Mouse (Mus musculus): ENCODE measurements around the gene Dnah9. TPM values are rescaled to one million over a fixed set of nuclear protein-coding genes. Genes with fewer than 3 reads are reported as not detected.

The Dnah9 gene
- polyA plus RNA-seq, 1 experiment, result 0.06 TPM

DNA sequence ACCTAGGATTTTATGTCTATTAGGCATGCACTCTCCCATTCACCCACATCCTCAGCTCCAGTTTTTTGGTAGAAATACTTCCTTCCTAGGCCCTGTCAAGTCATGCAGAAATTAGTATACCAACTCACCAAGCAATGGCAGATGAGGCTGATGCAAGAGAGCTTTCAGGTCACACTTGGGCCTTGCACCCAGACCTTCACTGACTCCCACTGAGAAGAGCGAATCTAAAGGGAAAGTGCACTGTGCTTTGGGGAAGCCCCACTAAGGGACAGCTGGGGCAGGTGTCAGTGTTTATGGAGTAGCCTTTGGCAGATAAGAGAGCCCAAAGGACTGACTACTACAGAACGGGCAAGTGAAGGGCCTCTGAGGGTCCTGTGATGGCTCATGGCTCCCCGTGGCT is 117.1 kb downstream of the Dnah9 start:
- TF ChIP-seq CTCF (IDR thresholded peaks at IDR 0.05; ENCODE audit: extremely low read depth, insufficient read depth, insufficient read length, insufficient replicate concordance) (no peak), POLR2A (IDR thresholded peaks at IDR 0.05; ENCODE audit: low read depth, low read length) (no peak)
- DNase-seq (ENCODE audit: low read depth in 1 of 2, low spot score in 2 of 2), result no peak
- 84% methylated on average over 3 of the region's 3 CpGs for WGBS
- H3K27me3 ChIP-seq (ENCODE audit: control insufficient read depth, insufficient read depth, low read length), result no peaks in the 10 kb centered on the region
- no peaks in the 10 kb centered on the region for H3K4me1 ChIP-seq (ENCODE audit: control insufficient read depth, insufficient read depth, insufficient read length)
- H3K4me3 ChIP-seq (ENCODE audit: extremely low read depth, insufficient read depth, insufficient read length), result no peak overlapping the region
- no peaks in the 10 kb centered on the region for H3K36me3 ChIP-seq (ENCODE audit: control insufficient read depth, insufficient read depth, low read length)
- no peak overlapping the region for H3K27ac ChIP-seq (ENCODE audit: insufficient read depth, low read length)

DNA sequence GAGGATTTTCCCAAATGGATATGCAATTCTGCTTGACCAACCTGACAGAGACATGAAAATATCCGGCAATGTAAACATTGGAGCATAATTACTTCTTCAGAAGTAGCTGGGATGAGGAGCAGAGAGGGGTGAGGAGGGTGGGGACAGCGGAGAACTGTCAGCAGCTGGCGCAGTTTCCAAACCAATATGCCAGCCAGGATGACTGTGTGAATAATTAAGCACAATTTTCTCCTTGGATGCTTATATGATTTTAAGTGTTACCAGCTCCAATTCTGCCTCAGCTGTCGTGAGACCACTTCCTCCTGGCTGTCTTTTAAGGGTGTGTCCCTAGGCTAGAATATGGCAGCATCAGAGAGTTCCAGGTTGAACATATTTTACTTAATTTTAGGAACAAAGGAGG is 119.2 kb downstream of the Dnah9 start:
- Histone ChIP-seq H3K36me3 (ENCODE audit: control insufficient read depth, insufficient read depth, low read length) (no peaks in the 10 kb centered on the region), H3K4me3 (ENCODE audit: extremely low read depth, insufficient read depth, insufficient read length) (no peak overlapping the region), H3K4me1 (ENCODE audit: control insufficient read depth, insufficient read depth, insufficient read length) (no peaks in the 10 kb centered on the region), H3K27ac (ENCODE audit: insufficient read depth, low read length) (no peak overlapping the region), H3K27me3 (ENCODE audit: control insufficient read depth, insufficient read depth, low read length) (no peaks in the 10 kb centered on the region)
- WGBS, result 70% methylated on average over 4 of the region's 4 CpGs
- TF ChIP-seq CTCF (IDR thresholded peaks at IDR 0.05; ENCODE audit: extremely low read depth, insufficient read depth, insufficient read length, insufficient replicate concordance), result no peak
- no peak for TF ChIP-seq POLR2A (IDR thresholded peaks at IDR 0.05; ENCODE audit: low read depth, low read length)
- no peak for DNase-seq (ENCODE audit: low read depth in 1 of 2, low spot score in 2 of 2)

DNA sequence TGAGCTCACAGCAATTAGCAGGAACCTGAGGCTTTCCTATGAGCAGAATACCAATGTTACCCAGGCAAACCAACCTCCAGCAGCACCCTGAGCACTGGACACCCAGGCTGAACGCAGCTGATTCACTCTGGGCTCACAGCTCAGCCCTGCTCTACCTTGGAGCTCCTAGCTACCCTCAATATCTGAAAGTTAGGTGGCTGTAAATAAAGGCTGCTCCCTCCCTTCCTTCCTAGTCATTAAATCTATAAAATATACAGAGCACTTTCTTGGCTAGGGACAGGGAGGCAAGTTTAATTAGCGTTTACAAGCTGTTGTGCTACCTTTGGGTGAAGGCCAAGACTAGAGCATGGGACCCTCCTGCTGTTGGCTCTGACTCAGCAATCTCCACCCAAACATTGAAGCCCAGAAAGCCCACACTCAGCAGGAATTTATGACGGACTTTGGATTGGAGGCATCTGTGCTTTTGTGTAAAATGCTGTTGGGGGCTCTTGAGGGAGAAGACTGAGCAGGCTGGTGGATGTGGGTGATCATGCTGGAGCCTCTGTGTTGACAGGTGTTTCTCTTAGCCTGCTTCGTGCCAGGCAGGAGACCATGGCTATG is 121.7 kb downstream of the Dnah9 start:
- no peak for TF ChIP-seq POLR2A (IDR thresholded peaks at IDR 0.05; ENCODE audit: low read depth, low read length)
- TF ChIP-seq CTCF (IDR thresholded peaks at IDR 0.05; ENCODE audit: extremely low read depth, insufficient read depth, insufficient read length, insufficient replicate concordance), result no peak
- no peaks in the 10 kb centered on the region for H3K27me3 ChIP-seq (ENCODE audit: control insufficient read depth, insufficient read depth, low read length)
- H3K4me3 ChIP-seq (ENCODE audit: extremely low read depth, insufficient read depth, insufficient read length), result no peak overlapping the region
- H3K4me1 ChIP-seq (ENCODE audit: control insufficient read depth, insufficient read depth, insufficient read length), result no peaks in the 10 kb centered on the region
- H3K27ac ChIP-seq (ENCODE audit: insufficient read depth, low read length), result no peak overlapping the region
- whole genome bisulfite sequencing, result 70% methylated on average over 4 of the region's 4 CpGs
- no peak for DNase-seq (ENCODE audit: low read depth in 1 of 2, low spot score in 2 of 2)
- H3K36me3 ChIP-seq (ENCODE audit: control insufficient read depth, insufficient read depth, low read length), result no peaks in the 10 kb centered on the region

DNA sequence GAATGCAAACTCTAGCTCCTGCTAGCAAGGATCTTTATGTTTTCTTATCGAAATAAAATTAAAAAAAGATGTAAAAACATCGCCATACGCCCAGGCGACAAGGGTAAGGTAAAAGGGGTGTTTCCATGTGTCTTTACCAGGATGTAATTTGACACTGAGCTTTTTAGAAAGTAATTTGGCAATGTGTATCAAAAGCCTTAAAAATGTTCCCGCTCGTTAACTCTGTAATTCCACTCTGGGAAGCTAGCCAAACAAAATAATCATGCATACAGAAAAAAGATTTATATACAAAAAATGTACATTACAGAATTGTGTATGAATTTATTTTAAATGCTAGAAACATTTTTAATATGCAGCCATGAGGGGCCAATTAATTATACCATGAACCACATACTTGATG is 124.7 kb downstream of the Dnah9 start:
- H3K27ac ChIP-seq (ENCODE audit: insufficient read depth, low read length), result no peak overlapping the region
- 82% methylated on average over 6 of the region's 6 CpGs for WGBS
- H3K4me3 ChIP-seq (ENCODE audit: extremely low read depth, insufficient read depth, insufficient read length), result no peak overlapping the region
- H3K36me3 ChIP-seq (ENCODE audit: control insufficient read depth, insufficient read depth, low read length), result no peaks in the 10 kb centered on the region
- no peak for DNase-seq (ENCODE audit: low read depth in 1 of 2, low spot score in 2 of 2)
- H3K27me3 ChIP-seq (ENCODE audit: control insufficient read depth, insufficient read depth, low read length), result no peaks in the 10 kb centered on the region
- no peaks in the 10 kb centered on the region for H3K4me1 ChIP-seq (ENCODE audit: control insufficient read depth, insufficient read depth, insufficient read length)
- no peak for TF ChIP-seq CTCF (IDR thresholded peaks at IDR 0.05; ENCODE audit: extremely low read depth, insufficient read depth, insufficient read length, insufficient replicate concordance)
- TF ChIP-seq POLR2A (IDR thresholded peaks at IDR 0.05; ENCODE audit: low read depth, low read length), result no peak

DNA sequence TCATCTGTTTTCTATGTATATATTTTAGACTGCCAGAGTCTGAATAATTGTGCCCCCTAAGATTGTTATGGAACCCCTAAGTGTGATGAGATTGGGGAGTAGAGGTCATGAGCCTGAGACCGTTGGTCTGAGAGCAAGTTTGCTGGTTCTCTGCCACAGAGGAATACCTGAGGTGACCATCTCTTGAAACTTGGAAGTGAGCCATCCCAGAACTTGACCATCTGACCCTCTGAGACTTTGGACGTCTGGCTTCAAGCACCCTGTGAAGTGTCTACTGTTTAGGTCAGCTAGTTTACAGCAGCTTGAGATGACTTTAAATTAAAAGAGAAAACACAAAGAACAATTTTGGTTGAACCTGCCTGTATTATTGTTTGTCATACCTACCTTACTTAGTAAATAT is 125.8 kb downstream of the Dnah9 start:
- 82% methylated on average over 2 of the region's 2 CpGs for WGBS
- no peak for DNase-seq (ENCODE audit: low read depth in 1 of 2, low spot score in 2 of 2)
- Histone ChIP-seq H3K27me3 (ENCODE audit: control insufficient read depth, insufficient read depth, low read length) (no peaks in the 10 kb centered on the region), H3K27ac (ENCODE audit: insufficient read depth, low read length) (no peak overlapping the region), H3K4me1 (ENCODE audit: control insufficient read depth, insufficient read depth, insufficient read length) (no peaks in the 10 kb centered on the region), H3K36me3 (ENCODE audit: control insufficient read depth, insufficient read depth, low read length) (no peaks in the 10 kb centered on the region), H3K4me3 (ENCODE audit: extremely low read depth, insufficient read depth, insufficient read length) (no peak overlapping the region)
- TF ChIP-seq POLR2A (IDR thresholded peaks at IDR 0.05; ENCODE audit: low read depth, low read length) (no peak), CTCF (IDR thresholded peaks at IDR 0.05; ENCODE audit: extremely low read depth, insufficient read depth, insufficient read length, insufficient replicate concordance) (no peak)

DNA sequence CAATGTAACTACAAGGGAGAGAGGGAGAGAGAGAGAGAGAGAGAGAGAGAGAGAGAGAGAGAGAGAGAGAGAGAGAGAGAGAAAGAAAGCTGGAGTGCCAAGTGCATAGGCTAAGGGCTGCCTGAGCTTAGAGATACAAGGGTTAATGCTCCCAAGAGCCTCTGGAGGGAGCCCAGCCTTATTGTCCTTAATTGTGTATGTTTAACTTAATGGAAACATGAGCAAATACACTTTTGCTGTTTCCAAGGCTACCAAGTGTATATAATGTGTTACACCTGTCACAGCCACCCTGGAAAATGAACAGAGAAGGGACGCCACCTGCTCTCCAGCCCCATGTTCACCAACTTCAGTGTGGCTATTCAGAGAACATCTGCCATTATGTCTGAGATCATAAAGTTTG is 142.6 kb downstream of the Dnah9 start:
- 87% methylated on average over 1 of the region's 1 CpGs for WGBS

DNA sequence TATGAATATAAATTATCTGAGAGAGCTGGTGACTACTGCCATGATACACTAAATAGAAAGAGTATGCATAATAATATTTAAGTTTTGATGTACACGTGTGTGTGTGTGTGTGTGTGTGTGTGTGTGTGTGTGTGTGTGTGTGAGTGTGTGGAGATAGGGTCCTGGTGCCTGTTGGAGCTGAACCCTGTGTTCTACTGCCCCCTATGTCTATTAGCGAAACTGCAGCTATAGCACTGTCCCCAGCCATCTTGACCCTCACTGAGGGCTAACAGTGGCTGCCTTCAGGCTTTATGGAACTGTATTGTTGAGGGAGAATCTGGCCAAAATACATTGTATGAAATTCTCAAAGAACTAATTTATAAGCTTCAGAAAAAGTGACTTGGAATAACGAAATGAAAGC is 192.5 kb downstream of the Dnah9 start:
- Histone ChIP-seq H3K4me1 (ENCODE audit: control insufficient read depth, insufficient read depth, insufficient read length) (no peaks in the 10 kb centered on the region), H3K36me3 (ENCODE audit: control insufficient read depth, insufficient read depth, low read length) (no peaks in the 10 kb centered on the region), H3K27me3 (ENCODE audit: control insufficient read depth, insufficient read depth, low read length) (no peaks in the 10 kb centered on the region), H3K27ac (ENCODE audit: insufficient read depth, low read length) (no peak overlapping the region), H3K4me3 (ENCODE audit: extremely low read depth, insufficient read depth, insufficient read length) (no peak overlapping the region)
- WGBS, result 48% methylated on average over 3 of the region's 3 CpGs
- no peak for DNase-seq (ENCODE audit: low read depth in 1 of 2, low spot score in 2 of 2)
- no peak for TF ChIP-seq POLR2A (IDR thresholded peaks at IDR 0.05; ENCODE audit: low read depth, low read length)
- no peak for TF ChIP-seq CTCF (IDR thresholded peaks at IDR 0.05; ENCODE audit: extremely low read depth, insufficient read depth, insufficient read length, insufficient replicate concordance)

More for the DNA sequence above, 142.6 kb downstream of the Dnah9 start:
- no peak overlapping the region for H3K4me3 ChIP-seq (ENCODE audit: extremely low read depth, insufficient read depth, insufficient read length)
- no peaks in the 10 kb centered on the region for H3K36me3 ChIP-seq (ENCODE audit: control insufficient read depth, insufficient read depth, low read length)
- H3K27me3 ChIP-seq (ENCODE audit: control insufficient read depth, insufficient read depth, low read length), result no peaks in the 10 kb centered on the region
- no peaks in the 10 kb centered on the region for H3K4me1 ChIP-seq (ENCODE audit: control insufficient read depth, insufficient read depth, insufficient read length)
- TF ChIP-seq POLR2A (IDR thresholded peaks at IDR 0.05; ENCODE audit: low read depth, low read length) (no peak), CTCF (IDR thresholded peaks at IDR 0.05; ENCODE audit: extremely low read depth, insufficient read depth, insufficient read length, insufficient replicate concordance) (no peak)
- no peak overlapping the region for H3K27ac ChIP-seq (ENCODE audit: insufficient read depth, low read length)
- no peak for DNase-seq (ENCODE audit: low read depth in 1 of 2, low spot score in 2 of 2)

All from spleen, adult 2 months (tissue).